Mouse (Mus musculus) CH12.LX (cell line): ENCODE results near the gene Ctnna3.

ENCODE experiments used
- CTCF ChIP-seq, 2 experiments: IDR thresholded peaks in 1 of 2; conservative IDR thresholded peaks in 1 of 2; 2 replicates each; pipeline ENCODE4 v1.5.1; 2011 to 2012; ENCODE audit warnings: low read depth in 2 of 2, low read length in 2 of 2, improper control_type of control experiment in 1 of 2, inconsistent platforms in 1 of 2, mild to moderate bottlenecking in 1 of 2, moderate library complexity in 1 of 2
- EP300 ChIP-seq: IDR thresholded peaks from 2 replicates; pipeline ENCODE4 v1.6.1; 2011; ENCODE audit warnings: low read length, improper control_type of control experiment
- POLR2A ChIP-seq: IDR thresholded peaks from 2 replicates; pipeline ENCODE4 v1.6.1; 2011; ENCODE audit warnings: low read depth, mild to moderate bottlenecking, improper control_type of control experiment, low read length
- USF1 ChIP-seq: IDR thresholded peaks from 2 replicates; pipeline ENCODE4 v1.6.1; 2014; ENCODE audit warnings: low read depth, mild to moderate bottlenecking, inconsistent platforms, low read length, improper control_type of control experiment

DNA sequence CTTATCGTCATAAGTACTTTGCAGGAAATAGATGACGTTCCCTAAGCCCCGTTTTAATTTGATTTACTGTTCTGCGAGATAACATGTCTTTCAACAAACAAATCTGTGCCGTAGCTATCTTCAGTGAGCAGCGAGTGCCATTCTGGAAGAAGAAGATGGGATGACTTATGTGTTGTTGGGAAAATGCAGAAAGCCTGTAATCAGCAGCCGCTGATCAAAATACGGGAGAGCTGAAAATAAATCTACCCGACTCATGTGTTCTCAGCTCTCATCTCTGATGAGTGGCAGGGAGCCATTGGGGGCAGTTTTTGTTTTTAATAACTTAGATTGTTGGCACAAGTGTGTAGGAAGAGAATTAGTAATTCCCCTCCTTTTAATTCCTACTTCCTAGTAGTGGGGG is 633.8 kb downstream of the Ctnna3 start:
- TF ChIP-seq USF1 (no peak), POLR2A (no peak), CTCF (conservative IDR thresholded peaks at IDR 0.05 in 1 of 2, IDR thresholded peaks at IDR 0.05 in 1 of 2; ENCODE audit: low read depth in 2 of 2, low read length in 2 of 2) (no peak), EP300 (no peak)
